Mouse (Mus musculus) lung, postnatal 0 days (tissue): ENCODE data around the gene Ubr7. TPM values are rescaled to one million over a fixed set of nuclear protein-coding genes. Genes with fewer than 3 reads are reported as not detected.

Source experiments
- ATAC-seq: fragments of 200-750 bp; cut with Nextera tagmentation; 2 replicates; pipeline ENCODE4 v1.8.0; 2017; ENCODE audit warnings: moderate library complexity
- DNase-seq: peaks from one replicate; pipeline ENCODE4 v3.0.0-alpha.2; 2016; ENCODE audit warnings: low spot score
- H3K27ac ChIP-seq: fragments of 300-500 bp; sonication (generic); 2 replicates; pipeline ENCODE4 v1.5.1; 2014; ENCODE audit warnings: antibody characterized with exemption, mild to moderate bottlenecking, low read length, mixed read lengths
- H3K27me3 ChIP-seq: fragments of 300-500 bp; sonication (generic); replicated peaks from 2 replicates; pipeline ENCODE4 v1.6.1; 2014; ENCODE audit warnings: low read length, mixed read lengths; ENCODE audit not compliant: insufficient read depth
- H3K36me3 ChIP-seq: fragments of 300-500 bp; sonication (generic); 2 replicates; pipeline ENCODE4 v1.6.1; 2014; ENCODE audit warnings: low read length, mixed read lengths; ENCODE audit not compliant: insufficient read depth
- H3K4me1 ChIP-seq: fragments of 300-500 bp; sonication (generic); 2 replicates; pipeline ENCODE4 v1.6.1; 2014; ENCODE audit warnings: antibody characterized with exemption, low read depth, low read length, mixed read lengths; ENCODE audit not compliant: insufficient read depth
- H3K4me2 ChIP-seq: fragments of 300-500 bp; sonication (generic); replicated peaks from 2 replicates; pipeline ENCODE4 v1.6.1; 2014; ENCODE audit warnings: low read depth, mild to moderate bottlenecking, low read length, moderate library complexity, mixed read lengths
- H3K4me3 ChIP-seq: fragments of 300-500 bp; sonication (generic); 2 replicates; pipeline ENCODE4 v1.5.1; 2014; ENCODE audit warnings: low read depth, low read length
- H3K9ac ChIP-seq: fragments of 300-500 bp; sonication (generic); replicated peaks from 2 replicates; pipeline ENCODE4 v1.6.1; 2014; ENCODE audit warnings: low read depth, mild to moderate bottlenecking
- H3K9me3 ChIP-seq: fragments of 300-500 bp; sonication (generic); 2 replicates; pipeline ENCODE4 v1.6.1; 2016; ENCODE audit warnings: low read length, mixed read lengths
- CTCF ChIP-seq: IDR thresholded peaks from 2 replicates; pipeline ENCODE4 v1.5.1; 2016; ENCODE audit warnings: antibody characterized with exemption, mild to moderate bottlenecking
- EP300 ChIP-seq: IDR thresholded peaks from 2 replicates; pipeline ENCODE4 v1.6.1; 2016; ENCODE audit warnings: antibody characterized with exemption, mild to moderate bottlenecking, control low read depth
- WGBS: fragments of 180-500 bp; shearing (Covaris S2); extraction: QIAGEN DNeasy Blood & Tissue Kit; methylation state at CpG from one replicate; pipeline ENCODE4 v1.1.7; 2014; 5-methylcytosine and 5-hydroxymethylcytosine counted together
- polyA plus RNA-seq: library from polyadenylated mRNA; unstranded; fragments of >200 nt; fragmentation: Nextera tagmentation; extraction: Ambion mirVana; gene quantifications from 2 replicates; pipeline ENCODE4 v1.2.1, GENCODE M21; 2015

The Ubr7 gene
- polyA plus RNA-seq, 1 experiment from 2014 or later: 23.1 TPM

DNA sequence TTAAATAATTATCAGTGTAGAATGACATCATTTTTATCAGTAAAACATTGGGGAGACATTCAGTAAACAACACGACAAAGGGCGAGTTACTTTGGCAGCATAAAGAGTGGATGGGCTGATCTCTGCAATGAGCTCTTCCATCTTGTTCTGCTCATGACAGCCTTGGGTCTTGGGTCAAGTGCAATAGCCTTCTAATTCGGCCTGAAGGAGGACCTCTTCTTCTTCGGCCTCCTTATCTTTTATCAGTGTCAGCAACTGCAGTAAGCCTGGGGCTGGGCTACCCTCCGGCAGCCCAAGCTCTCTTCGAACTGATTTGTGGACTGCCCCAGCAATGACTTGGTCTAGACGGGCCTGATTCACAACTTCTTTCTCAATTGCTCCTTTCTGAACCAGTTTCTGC is 15.7 kb upstream of the Ubr7 start:
- Histone ChIP-seq H3K9ac (no peak overlapping the region), H3K9me3 (no peaks in the 10 kb centered on the region), H3K4me1 (peaks cover 5% of the 10 kb centered on the region; the same call in 1 of the 2 replicates), H3K36me3 (no peaks in the 10 kb centered on the region), H3K27me3 (no peaks in the 10 kb centered on the region), H3K4me3 (no peak overlapping the region), H3K4me2 (no peak overlapping the region), H3K27ac (no peak overlapping the region)
- DNase-seq (no peak), ATAC-seq (no peak)
- 69% methylated on average over 7 of the region's 7 CpGs for WGBS
- TF ChIP-seq CTCF (no peak), EP300 (no peak)

DNA sequence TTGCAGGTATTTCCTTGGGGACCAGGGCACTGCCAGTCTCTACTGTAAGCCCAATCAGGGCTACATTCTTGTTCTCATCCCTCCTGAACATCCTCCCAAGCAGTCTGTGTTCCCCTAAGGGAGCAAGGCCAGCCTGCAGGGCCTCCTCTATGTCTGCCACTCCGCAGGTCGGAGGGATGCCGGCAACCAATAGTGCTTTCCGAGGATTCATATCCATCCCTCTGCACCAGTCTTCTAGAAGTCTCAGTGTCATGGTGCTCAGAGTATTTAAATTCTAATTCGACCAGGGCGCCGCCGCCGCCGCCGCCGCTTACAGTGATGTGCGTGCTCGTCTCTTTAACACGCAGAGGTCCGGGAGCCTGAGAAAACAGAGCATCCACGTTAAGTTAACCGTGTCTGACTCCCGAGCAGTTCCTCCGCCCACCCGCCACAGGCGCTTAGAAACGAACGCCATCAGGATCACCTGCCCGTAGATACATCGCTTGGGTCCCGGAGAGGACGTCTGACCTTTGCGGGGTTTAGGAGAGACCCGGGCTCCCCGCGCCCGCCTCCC is 14.7 kb upstream of the Ubr7 start:
- Histone ChIP-seq H3K4me2 (peak overlapping the region; percentile 92), H3K4me1 (peaks cover 5% of the 10 kb centered on the region; the same call in 1 of the 2 replicates), H3K36me3 (no peaks in the 10 kb centered on the region), H3K9me3 (no peaks in the 10 kb centered on the region), H3K9ac (peak overlapping the region; percentile 73), H3K27me3 (no peaks in the 10 kb centered on the region), H3K27ac (peak overlapping the region; percentile 94), H3K4me3 (peak overlapping the region; percentile 74)
- TF ChIP-seq EP300: no peak
- no peak for TF ChIP-seq CTCF
- WGBS: 4% methylated on average over 33 of the region's 33 CpGs
- DNase-seq: no peak
- ATAC-seq: peak; percentile 4

DNA sequence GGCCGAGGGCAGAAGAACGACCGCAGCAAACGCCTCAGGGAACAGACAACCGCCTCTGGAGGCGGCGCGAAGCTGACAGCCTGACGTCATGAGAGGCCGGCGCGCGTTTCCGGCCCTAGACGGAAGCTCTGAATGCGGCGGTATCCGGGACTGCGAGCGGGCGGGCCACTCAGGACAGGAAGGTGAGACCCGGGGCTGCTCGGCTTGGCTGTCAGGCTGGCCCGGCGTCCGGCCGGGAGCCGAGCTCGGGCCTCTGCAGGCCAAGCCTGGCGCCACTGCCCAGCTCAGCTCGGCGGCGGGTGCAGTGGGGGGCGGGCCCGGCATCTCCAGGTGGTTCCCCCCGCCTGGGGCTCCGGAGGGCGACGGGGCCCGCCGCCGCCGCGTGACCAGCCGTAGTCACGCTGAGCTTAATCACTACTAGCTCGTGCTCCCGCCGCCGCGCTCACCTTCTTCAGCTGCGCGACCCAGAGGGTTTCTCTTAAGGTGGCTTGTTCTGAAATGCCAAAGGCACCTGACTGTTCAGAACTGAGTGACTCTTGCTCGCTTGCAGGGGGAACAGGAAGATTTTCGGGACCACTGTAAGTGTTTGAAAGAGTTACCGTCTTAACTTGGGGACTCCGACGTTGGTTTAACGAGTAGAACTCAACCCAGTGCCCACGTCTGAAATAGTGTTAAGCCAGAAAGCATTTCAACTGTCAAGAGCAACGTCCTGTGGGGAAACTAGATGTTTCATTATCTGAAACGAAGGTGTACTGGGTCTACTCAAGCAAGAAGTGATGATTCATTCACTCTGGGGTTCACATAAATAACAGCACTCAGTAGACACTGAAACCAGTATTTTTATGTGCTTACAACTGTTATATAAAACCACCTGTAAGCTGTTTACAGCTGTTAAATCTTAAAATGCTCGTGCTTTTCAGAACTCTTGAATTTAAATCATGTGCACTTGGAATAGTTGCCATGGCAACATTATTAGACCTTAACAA is 13.9 kb upstream of the Ubr7 start, which contains the start of the genes Moap1 and Tmem251:
TSS of gene Moap1 (minus strand) at position 73 of the 986 bp plus-strand sequence.
TSS of gene Tmem251 (plus strand) at position 174 of the 986 bp plus-strand sequence.
- no peaks in the 10 kb centered on the region for H3K36me3 ChIP-seq
- under 1% methylated on average over 62 of the region's 63 CpGs for WGBS
- peak within 1 kb of the TSS; percentile 74 for H3K4me3 ChIP-seq
- TF ChIP-seq EP300: no peak
- no peak for TF ChIP-seq CTCF
- peaks cover 5% of the 10 kb centered on the region; the same call in 1 of the 2 replicates for H3K4me1 ChIP-seq
- no peaks in the 10 kb centered on the region for H3K27me3 ChIP-seq
- DNase-seq (peak; percentile 96), ATAC-seq (peak; percentile 99)
- no peaks in the 10 kb centered on the region for H3K9me3 ChIP-seq
- H3K9ac ChIP-seq: peak within 1 kb of the TSS; percentile 73
- peak within 1 kb of the TSS; percentile 94 for H3K27ac ChIP-seq
- H3K4me2 ChIP-seq: peak within 1 kb of the TSS; percentile 92

DNA sequence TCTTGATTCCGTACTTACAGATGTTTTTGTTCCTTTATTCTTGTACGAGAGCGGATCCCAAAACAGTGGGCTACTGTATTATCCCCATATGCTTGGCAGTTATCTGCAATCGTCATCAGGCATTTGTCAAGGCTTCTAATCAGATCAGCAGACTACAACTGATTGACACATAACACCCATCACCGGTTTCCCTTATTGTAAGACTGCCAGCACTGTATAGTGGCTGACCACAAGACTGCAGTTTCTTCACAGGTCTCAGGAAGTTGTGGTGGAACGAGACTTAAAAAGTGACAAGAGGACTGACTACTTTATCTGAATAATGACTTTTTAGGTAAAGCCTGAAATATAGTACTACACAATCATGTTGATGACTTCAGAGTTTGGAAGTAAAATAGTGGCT is 12.9 kb upstream of the Ubr7 start:
- WGBS: 46% methylated on average over 6 of the region's 6 CpGs
- no peak overlapping the region for H3K27ac ChIP-seq

DNA sequence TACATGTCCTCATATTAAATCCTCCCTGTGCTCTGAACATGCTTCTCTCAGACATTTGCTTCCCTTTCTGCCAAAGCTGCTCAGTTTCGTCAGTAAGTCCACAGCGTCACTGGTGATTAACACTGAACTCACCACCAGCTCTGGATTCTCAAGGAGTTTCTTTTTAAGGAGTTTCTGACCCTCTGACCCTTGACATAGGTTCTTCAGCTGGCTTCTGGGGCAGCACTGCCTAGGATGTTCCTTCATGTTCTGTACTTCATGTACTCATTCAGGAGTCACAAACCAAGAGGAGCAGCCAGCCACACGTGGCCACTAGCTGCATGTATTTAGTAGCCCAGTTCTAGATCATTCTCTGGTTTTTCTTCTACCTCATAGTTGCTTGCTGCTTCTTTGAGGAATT is 9.5 kb upstream of the Ubr7 start:
- Histone ChIP-seq H3K27ac (no peak overlapping the region), H3K27me3 (no peaks in the 10 kb centered on the region), H3K9ac (no peak overlapping the region), H3K36me3 (no peaks in the 10 kb centered on the region), H3K4me3 (no peak overlapping the region), H3K4me1 (peaks cover 5% of the 10 kb centered on the region; the same call in 1 of the 2 replicates), H3K9me3 (no peaks in the 10 kb centered on the region), H3K4me2 (no peak overlapping the region)
- no peak for ATAC-seq
- 77% methylated on average over 3 of the region's 3 CpGs for WGBS
- no peak for TF ChIP-seq EP300
- TF ChIP-seq CTCF: no peak
- peak; percentile 32 for DNase-seq

More for the DNA sequence above, 12.9 kb upstream of the Ubr7 start:
- no peaks in the 10 kb centered on the region for H3K9me3 ChIP-seq
- H3K4me3 ChIP-seq: 0 out of 2 replicates have a peak overlapping the region, but pooled peaks have one; percentile 74
- TF ChIP-seq CTCF: 0 out of 2 replicates have a peak, but pooled peaks have one; percentile 17
- TF ChIP-seq EP300: no peak
- no peaks in the 10 kb centered on the region for H3K36me3 ChIP-seq
- DNase-seq (peak; percentile 52), ATAC-seq (no peak)
- no peaks in the 10 kb centered on the region for H3K27me3 ChIP-seq
- H3K4me2 ChIP-seq: peak overlapping the region; percentile 92; the same call in 1 of the 2 replicates
- H3K4me1 ChIP-seq: peaks cover 5% of the 10 kb centered on the region; the same call in 1 of the 2 replicates
- no peak overlapping the region for H3K9ac ChIP-seq

DNA sequence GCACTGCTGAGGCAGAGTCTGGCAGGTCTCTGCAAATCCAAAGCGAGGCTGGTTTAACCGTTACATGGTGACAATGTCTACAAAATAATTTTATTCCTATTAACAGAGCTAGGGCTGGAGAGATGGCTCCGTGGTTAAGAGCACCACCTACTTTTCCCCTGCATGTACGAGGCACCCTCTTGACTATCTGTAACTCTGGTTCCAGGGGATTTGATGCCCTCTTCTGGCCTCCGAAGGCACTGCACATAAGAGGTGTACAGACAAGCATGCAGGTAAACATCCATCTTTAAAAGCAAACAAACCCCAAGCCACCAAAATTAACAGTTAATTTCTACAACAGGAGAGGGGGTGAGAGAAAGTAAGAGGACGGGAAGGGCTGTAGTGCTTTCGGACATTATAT is 1.5 kb upstream of the Ubr7 start:
- 60% methylated on average over 7 of the region's 7 CpGs for WGBS
- peak overlapping the region; percentile 58 for H3K4me2 ChIP-seq
- DNase-seq (peak; percentile 30), ATAC-seq (no peak)
- H3K27ac ChIP-seq: peak overlapping the region; percentile 86; the same call in 1 of the 2 replicates
- TF ChIP-seq EP300: no peak
- peak; percentile 71 for TF ChIP-seq CTCF
- H3K9me3 ChIP-seq: no peaks in the 10 kb centered on the region
- peaks cover 13% of the 10 kb centered on the region; the same call in 1 of the 2 replicates for H3K4me1 ChIP-seq
- H3K4me3 ChIP-seq: peak overlapping the region; percentile 86
- H3K27me3 ChIP-seq: no peaks in the 10 kb centered on the region
- H3K36me3 ChIP-seq: no peaks in the 10 kb centered on the region
- 0 out of 2 replicates have a peak overlapping the region, but pooled peaks have one; percentile 41 for H3K9ac ChIP-seq
